Mouse (Mus musculus): ENCODE data around the gene Nmnat3. TPM values are rescaled to one million over a fixed set of nuclear protein-coding genes. Genes with fewer than 3 reads are reported as not detected.

Nmnat3 gene
- polyA plus RNA-seq (2012; rRNA removed), result 13.3 and 14.9 TPM in 2 replicates

GRCm38 (mm10) chr9:98287135-98287534 is at the start of gene Nmnat3:
Gene Nmnat3, plus strand, starts transcription at chr9:98287435.

DNA sequence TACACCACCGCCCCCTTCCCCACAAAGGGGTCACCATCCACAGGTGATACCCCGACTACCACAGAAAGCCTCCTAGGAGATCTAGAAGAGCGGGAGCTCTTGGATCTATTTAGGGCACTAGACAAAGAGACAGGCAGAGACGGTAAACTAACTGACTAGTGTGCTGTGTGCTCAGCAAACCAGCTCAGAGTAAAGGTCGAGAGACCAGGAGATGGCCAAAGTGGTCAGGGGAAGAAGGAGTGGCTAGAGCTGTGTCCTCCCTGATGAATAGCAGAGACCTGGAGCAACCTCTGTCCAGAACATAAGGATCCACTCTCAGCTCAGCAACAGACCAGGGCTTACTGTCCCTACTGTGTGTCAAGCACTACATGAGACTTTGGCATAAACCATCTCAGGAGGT is 135.4 kb downstream of the Nmnat3 start, which contains the start of gene Rbp1:
Gene Rbp1, plus strand, starts transcription at position 306 of the 400 bp plus-strand sequence.

Other genes starting within 250 kb of the Nmnat3 start
- gene Rbp1, start 135.5 kb downstream of the Nmnat3 start, polyA plus RNA-seq (2012; rRNA removed), result 1.5 and 2.3 TPM in 2 replicates
- gene Rbp2, start 198.7 kb downstream of the Nmnat3 start, polyA plus RNA-seq (2012; rRNA removed), result 5.2 and 8.0 TPM in 2 replicates

All from colon, adult 2 months (tissue).